Mouse (Mus musculus) lung, embryonic 15.5 days (tissue): ENCODE results near the gene BC024978. TPM values are rescaled to one million over a fixed set of nuclear protein-coding genes. Genes with fewer than 3 reads are reported as not detected.

ENCODE experiments used
- ATAC-seq: fragments of 200-750 bp; cut with Nextera tagmentation; 2 replicates; pipeline ENCODE4 v1.8.0; 2017; ENCODE audit warnings: moderate number of reproducible peaks, borderline replicate concordance; ENCODE audit not compliant: low FRiP score, low TSS enrichment; ENCODE audit errors: extremely low read depth
- H3K27ac ChIP-seq: fragments of 300-500 bp; sonication (generic); 2 replicates; pipeline ENCODE4 v1.5.1; 2015; ENCODE audit warnings: moderate library complexity, mild to moderate bottlenecking, inconsistent platforms
- H3K27me3 ChIP-seq: fragments of 300-500 bp; sonication (generic); 2 replicates; pipeline ENCODE4 v1.6.1; 2015; ENCODE audit warnings: inconsistent platforms
- H3K36me3 ChIP-seq: fragments of 300-500 bp; sonication (generic); 2 replicates; pipeline ENCODE4 v1.6.1; 2015; ENCODE audit warnings: inconsistent platforms
- H3K4me1 ChIP-seq: fragments of 300-500 bp; sonication (generic); 2 replicates; pipeline ENCODE4 v1.6.1; 2015; ENCODE audit warnings: inconsistent platforms
- H3K4me2 ChIP-seq: fragments of 300-500 bp; sonication (generic); 2 replicates; pipeline ENCODE4 v1.6.1; 2015; ENCODE audit warnings: inconsistent platforms, mild to moderate bottlenecking, moderate library complexity
- H3K4me3 ChIP-seq: fragments of 300-500 bp; sonication (generic); 2 replicates; pipeline ENCODE4 v1.5.1; 2015; ENCODE audit warnings: mild to moderate bottlenecking, inconsistent platforms
- H3K9ac ChIP-seq: fragments of 300-500 bp; sonication (generic); 2 replicates; pipeline ENCODE4 v1.6.1; 2015; ENCODE audit warnings: inconsistent platforms
- H3K9me3 ChIP-seq: fragments of 300-500 bp; sonication (generic); 2 replicates; pipeline ENCODE4 v1.6.1; 2016; ENCODE audit warnings: inconsistent platforms
- WGBS: fragments of 180-500 bp; shearing (Covaris S2); methylation state at CpG from one replicate; pipeline ENCODE4 v1.1.7; 2015; 5-methylcytosine and 5-hydroxymethylcytosine counted together
- polyA plus RNA-seq: library from polyadenylated mRNA; unstranded; fragments of >200 nt; fragmentation: Nextera tagmentation; extraction: Ambion mirVana; gene quantifications from 2 replicates; pipeline ENCODE4 v1.2.1, GENCODE M21; 2015

Gene BC024978
- polyA plus RNA-seq: 3.0 and 3.4 TPM in 2 replicates

DNA sequence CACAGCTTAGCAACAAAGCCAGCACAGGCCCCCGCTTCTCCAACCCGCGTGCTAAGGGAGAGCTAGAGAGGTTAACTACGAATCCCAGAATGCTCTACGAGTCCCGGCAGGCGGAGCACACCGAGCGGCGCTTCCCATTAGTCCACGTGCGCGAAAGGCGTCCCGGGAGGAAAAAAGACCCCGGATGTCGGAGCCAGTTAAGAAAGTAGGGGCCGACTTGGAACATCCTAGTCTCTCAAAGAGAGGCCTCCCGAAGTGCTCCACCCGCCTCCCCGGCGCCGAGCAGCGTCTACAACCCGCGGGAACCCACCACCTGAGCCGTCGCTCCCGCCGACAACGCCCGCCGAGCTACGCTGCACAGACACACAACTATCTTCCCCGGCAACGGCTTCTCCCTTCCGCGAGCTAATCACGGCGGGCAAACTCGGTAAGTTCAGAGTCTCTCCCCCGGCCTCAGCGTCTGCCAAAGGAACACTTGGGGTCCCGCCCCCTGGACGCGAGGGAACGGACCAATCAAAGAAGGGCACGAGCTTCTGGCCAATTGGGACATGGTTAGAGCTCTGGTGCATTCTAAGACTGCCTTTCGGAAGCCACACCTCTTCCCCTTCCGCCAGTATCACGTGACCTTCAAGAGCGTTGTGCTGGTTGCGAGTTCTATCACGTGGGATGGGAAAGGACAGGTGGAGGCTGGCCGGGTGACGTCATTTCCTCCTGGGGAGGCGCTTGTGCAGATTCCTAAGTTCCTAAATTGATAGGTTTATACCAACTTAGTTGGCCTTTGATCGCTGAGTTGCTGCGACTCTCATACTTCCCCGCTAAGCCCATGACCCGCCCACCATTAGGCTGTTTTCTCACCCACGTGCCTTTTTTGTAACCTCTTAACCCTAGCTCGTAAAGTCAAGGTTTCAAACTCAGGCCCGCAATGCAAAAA is at the start of gene BC024978, which contains the start of gene Snrpa:
Gene BC024978, plus strand, starts transcription at position 101 of the 931 bp plus-strand sequence.
Gene Snrpa, minus strand, starts transcription at position 591 of the 931 bp plus-strand sequence.
- no peaks in the 10 kb centered on the region for H3K27me3 ChIP-seq
- no peaks in the 10 kb centered on the region for H3K9me3 ChIP-seq
- WGBS: under 1% methylated on average over 64 of the region's 64 CpGs
- peak within 1 kb of the TSS; percentile 76 for H3K4me3 ChIP-seq
- H3K4me2 ChIP-seq: peak within 1 kb of the TSS; percentile 79
- H3K27ac ChIP-seq: peak within 1 kb of the TSS; percentile 99
- peaks cover 16% of the 10 kb centered on the region for H3K4me1 ChIP-seq
- ATAC-seq: peak; percentile 99
- H3K36me3 ChIP-seq: peaks cover 31% of the 10 kb centered on the region
- H3K9ac ChIP-seq: peak within 1 kb of the TSS; percentile 85

DNA sequence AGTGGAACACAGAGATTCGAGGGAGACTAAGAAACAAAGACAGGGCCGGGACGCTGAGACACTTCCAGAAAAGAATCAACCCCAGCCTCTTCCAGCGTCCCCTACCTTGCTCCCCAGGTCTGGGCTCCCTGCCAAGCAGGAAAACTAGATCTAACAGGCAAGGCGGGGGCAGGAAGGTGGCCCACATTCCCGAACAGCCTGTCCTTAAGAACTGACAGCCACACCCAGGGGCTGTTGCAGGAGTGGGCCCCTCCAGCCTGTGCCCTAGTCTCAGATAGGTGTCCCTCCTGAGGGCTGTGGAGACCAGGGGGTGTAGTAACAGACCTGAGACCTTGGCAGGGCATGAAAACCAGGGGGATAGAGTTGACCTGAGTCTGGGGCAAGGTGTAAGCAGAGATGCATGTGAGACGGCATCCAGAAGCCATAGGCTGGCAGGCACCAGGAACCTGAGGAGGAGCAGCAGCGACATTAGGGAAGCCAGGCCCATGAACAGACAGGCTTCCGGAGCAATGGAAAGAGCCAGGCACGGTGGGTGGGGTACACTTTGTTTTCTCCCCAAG is 42.3 kb upstream of the BC024978 start, which contains the start of gene Cyp2t4:
Gene Cyp2t4, plus strand, starts transcription at position 510 of the 560 bp plus-strand sequence.
- H3K27ac ChIP-seq: peak within 1 kb of the TSS; percentile 76
- H3K27me3 ChIP-seq: no peaks in the 10 kb centered on the region
- no peak within 1 kb of the TSS for H3K4me2 ChIP-seq
- peaks cover 12% of the 10 kb centered on the region for H3K36me3 ChIP-seq
- ATAC-seq: peak; percentile 82
- no peaks in the 10 kb centered on the region for H3K9me3 ChIP-seq
- H3K4me3 ChIP-seq: no peak within 1 kb of the TSS
- H3K9ac ChIP-seq: no peak within 1 kb of the TSS
- 42% methylated on average over 10 of the region's 10 CpGs for WGBS
- peaks cover 6% of the 10 kb centered on the region; the same call in 1 of the 2 replicates for H3K4me1 ChIP-seq

DNA sequence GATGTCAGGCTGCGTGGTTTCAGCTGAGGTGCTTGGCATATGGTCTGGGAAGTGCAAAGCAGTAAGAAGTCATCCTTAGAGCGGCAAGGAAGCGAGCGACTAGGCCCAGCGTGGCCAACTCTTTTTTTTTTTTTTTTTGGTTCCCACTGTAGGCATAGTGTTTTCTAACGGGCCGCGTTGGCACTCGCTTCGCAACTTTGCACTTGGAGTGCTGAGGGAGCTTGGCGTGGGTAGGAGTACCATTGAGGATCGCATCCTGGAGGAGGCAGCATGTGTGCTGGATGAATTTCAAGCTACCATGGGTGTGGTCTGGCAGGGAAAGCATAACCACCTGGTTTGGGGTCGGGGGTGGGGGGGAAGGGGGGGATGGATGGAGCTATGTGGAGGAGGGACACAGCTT is 39.6 kb upstream of the BC024978 start:
- Histone ChIP-seq H3K27me3 (no peaks in the 10 kb centered on the region), H3K4me2 (no peak overlapping the region), H3K27ac (no peak overlapping the region), H3K4me1 (peaks cover 17% of the 10 kb centered on the region), H3K4me3 (no peak overlapping the region), H3K9me3 (no peaks in the 10 kb centered on the region), H3K36me3 (peaks cover 30% of the 10 kb centered on the region), H3K9ac (no peak overlapping the region)
- ATAC-seq: no peak
- 72% methylated on average over 13 of the region's 13 CpGs for WGBS

DNA sequence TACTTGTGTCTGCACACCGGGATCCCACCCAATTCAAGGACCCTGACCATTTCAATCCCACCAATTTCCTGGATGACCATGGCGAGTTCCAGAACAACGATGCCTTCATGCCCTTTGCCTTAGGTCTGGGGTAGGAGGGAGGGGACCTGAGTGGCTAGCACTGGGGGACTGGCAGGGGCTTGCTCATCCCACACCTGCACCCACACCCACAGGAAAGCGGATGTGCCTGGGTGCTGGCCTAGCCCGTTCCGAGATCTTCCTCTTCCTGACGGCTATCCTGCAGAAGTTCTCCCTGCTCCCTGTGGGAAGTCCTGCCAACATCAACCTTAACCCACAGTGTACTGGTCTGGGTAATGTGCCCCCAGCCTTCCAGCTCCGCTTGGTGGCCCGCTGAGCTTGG is 37.4 kb upstream of the BC024978 start:
- H3K9ac ChIP-seq: no peak overlapping the region
- no peak overlapping the region for H3K4me2 ChIP-seq
- no peak overlapping the region for H3K4me3 ChIP-seq
- peaks cover 39% of the 10 kb centered on the region for H3K36me3 ChIP-seq
- WGBS: 95% methylated on average over 9 of the region's 9 CpGs
- no peaks in the 10 kb centered on the region for H3K27me3 ChIP-seq
- H3K27ac ChIP-seq: no peak overlapping the region
- H3K4me1 ChIP-seq: peaks cover 38% of the 10 kb centered on the region
- no peaks in the 10 kb centered on the region for H3K9me3 ChIP-seq
- no peak for ATAC-seq

DNA sequence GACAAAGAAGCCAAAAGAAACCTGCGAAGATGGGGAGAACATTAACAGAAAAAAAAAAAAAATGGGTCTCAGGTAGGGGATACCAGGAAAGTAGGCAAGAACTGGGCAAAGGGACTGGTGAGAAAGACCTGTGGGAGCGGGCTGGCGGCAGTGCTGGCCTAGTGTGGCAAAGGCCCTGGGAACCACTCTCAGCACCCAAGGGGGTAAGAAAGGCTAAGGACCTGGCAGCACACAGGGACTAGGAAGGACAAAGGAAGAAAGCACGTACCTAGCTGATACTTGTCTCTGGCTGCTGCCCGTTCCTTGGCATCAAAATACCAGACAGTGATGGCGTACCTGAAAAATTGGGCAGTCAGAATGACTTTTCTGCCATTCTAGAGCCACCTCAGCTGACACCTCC is 36.3 kb upstream of the BC024978 start:
- H3K36me3 ChIP-seq: peaks cover 44% of the 10 kb centered on the region

DNA sequence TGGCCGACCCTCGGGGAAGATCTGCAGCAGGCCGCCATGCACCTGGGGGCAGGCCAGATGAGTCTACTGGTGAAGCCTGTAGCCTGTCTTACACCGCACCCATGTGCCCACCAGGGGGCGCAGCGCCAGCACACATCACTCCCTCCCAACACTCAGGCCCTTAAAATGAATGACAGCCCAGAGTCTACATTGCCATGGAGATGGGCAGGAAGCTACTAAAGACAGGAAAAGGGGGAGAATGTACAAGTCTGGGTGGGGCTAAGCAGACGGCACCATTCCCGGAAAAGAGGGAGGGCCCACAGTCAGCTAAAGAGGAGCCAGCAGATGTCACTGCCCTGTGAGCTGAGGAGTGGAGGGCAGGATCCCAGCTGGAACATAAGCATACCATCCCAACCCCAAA is 35.7 kb upstream of the BC024978 start:
- 12% methylated on average over 8 of the region's 8 CpGs for WGBS
- Histone ChIP-seq H3K4me1 (peaks cover 49% of the 10 kb centered on the region), H3K9ac (no peak overlapping the region), H3K9me3 (no peaks in the 10 kb centered on the region), H3K4me2 (no peak overlapping the region), H3K27me3 (no peaks in the 10 kb centered on the region), H3K27ac (peak overlapping the region; percentile 45; the same call in 1 of the 2 replicates), H3K4me3 (no peak overlapping the region), H3K36me3 (peaks cover 50% of the 10 kb centered on the region)
- ATAC-seq: peak; percentile 86

More for the DNA sequence above, 36.3 kb upstream of the BC024978 start:
- H3K4me1 ChIP-seq: peaks cover 43% of the 10 kb centered on the region
- ATAC-seq: no peak
- no peak overlapping the region for H3K27ac ChIP-seq
- no peak overlapping the region for H3K4me2 ChIP-seq
- H3K9me3 ChIP-seq: no peaks in the 10 kb centered on the region
- no peaks in the 10 kb centered on the region for H3K27me3 ChIP-seq
- H3K4me3 ChIP-seq: no peak overlapping the region
- WGBS: 96% methylated on average over 6 of the region's 6 CpGs
- no peak overlapping the region for H3K9ac ChIP-seq

DNA sequence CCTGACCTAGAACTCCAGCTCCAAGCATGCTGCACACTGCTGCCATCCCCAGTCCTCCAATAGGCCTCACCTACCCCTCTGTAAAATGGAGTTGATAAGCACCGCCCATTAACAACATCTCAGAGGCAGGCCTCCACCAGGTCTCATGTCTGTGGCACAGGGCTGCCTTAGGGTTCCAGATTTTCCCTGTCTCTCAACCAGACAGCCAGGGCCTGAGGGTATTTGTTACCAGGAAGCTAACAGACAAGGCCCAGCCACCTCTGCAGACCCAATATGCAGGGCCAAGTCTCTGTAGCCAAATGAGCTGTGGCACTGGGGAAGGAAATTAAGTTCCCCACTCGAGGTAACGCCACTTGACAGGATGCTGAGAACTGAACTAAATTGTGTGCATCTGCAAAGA is 34.7 kb upstream of the BC024978 start:
- no peak overlapping the region for H3K4me3 ChIP-seq
- peaks cover 55% of the 10 kb centered on the region for H3K36me3 ChIP-seq
- no peaks in the 10 kb centered on the region for H3K27me3 ChIP-seq
- no peaks in the 10 kb centered on the region for H3K9me3 ChIP-seq
- no peak overlapping the region for H3K4me2 ChIP-seq
- 77% methylated on average over 3 of the region's 3 CpGs for WGBS
- no peak overlapping the region for H3K27ac ChIP-seq
- H3K4me1 ChIP-seq: peaks cover 56% of the 10 kb centered on the region
- H3K9ac ChIP-seq: no peak overlapping the region
- ATAC-seq: no peak

DNA sequence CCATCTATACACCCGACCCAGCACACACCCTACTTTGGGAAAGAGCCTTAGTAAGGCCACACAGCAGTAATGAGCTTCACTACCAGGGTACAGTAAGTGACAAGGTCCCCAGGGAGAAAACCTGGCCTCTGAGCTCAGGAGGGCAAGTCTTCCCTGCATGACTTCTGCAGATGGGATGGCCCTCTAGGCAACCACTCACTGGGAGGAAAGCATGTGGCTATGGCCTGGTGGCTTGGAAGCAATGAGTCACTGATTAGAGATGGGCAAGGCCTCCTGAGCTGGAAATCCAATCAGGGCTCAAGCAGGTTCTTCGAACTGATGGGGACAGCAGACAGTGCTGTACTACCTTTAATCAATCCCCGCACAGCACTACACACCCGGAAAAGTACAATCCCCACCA is 33.8 kb upstream of the BC024978 start:
- Histone ChIP-seq H3K4me2 (no peak overlapping the region), H3K4me3 (no peak overlapping the region), H3K9me3 (no peaks in the 10 kb centered on the region), H3K4me1 (peaks cover 56% of the 10 kb centered on the region), H3K27me3 (no peaks in the 10 kb centered on the region), H3K27ac (no peak overlapping the region), H3K36me3 (peaks cover 55% of the 10 kb centered on the region), H3K9ac (no peak overlapping the region)
- ATAC-seq: no peak
- WGBS: 87% methylated on average over 4 of the region's 4 CpGs

DNA sequence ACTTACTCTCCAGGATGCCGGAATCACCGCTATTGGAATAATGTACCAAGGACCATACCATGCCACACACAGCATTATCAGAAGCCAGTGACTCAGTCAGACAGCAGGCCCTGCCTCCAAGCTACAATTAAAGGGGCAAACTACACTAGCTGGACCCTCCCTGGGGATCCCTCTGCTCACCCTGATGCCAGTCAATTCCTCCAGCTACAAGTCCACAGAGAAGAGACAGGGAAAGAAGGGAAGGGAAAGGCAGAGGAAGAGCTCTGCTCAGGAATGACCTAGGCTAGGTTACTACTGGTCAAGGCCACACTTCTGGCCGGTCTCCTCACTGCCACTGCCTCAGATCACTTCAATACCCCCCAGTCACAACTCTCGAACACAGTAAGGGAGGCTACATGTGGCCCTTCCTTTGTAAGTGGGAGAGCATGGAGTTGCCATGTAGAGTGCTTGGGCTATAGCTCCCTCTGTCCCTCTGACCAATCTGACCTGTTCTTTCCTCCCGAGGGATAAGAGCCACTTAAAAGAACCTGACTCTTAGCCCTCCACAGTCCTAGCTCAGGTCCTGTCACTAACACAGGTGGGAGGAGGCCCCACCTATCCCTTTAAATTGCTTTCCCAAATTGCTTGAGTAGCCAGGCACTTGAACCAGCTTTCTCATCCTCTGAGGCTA is 32.7 kb upstream of the BC024978 start:
- ATAC-seq: no peak
- no peaks in the 10 kb centered on the region for H3K9me3 ChIP-seq
- H3K36me3 ChIP-seq: peaks cover 47% of the 10 kb centered on the region
- H3K4me1 ChIP-seq: peaks cover 62% of the 10 kb centered on the region
- H3K4me2 ChIP-seq: peak overlapping the region; percentile 85
- no peaks in the 10 kb centered on the region for H3K27me3 ChIP-seq
- peak overlapping the region; percentile 42; the same call in 1 of the 2 replicates for H3K27ac ChIP-seq
- peak overlapping the region; percentile 60; the same call in 1 of the 2 replicates for H3K4me3 ChIP-seq
- peak overlapping the region; percentile 41 for H3K9ac ChIP-seq
- 67% methylated on average over 5 of the region's 5 CpGs for WGBS

DNA sequence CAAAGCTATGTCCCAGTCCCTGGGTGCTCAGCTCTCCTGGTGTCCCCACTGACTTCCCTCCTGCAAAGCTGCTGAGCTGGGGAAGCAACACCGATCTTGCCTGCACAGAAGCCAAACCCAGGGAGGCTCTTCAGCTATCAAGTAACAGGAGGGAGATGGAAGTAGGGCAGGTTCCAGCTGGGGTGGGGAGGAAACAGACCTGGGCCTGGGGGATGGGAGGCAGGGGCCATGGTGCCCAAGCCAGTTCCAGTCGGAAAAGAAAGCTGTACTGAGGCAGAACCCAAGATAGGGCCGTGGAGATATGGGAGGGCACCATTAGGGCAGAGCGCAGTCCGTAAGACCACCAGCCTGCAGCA is 32.2 kb upstream of the BC024978 start:
- ATAC-seq: no peak
- H3K36me3 ChIP-seq: peaks cover 41% of the 10 kb centered on the region
- 0 out of 2 replicates have a peak overlapping the region, but pooled peaks have one; percentile 82 for H3K9ac ChIP-seq
- peak overlapping the region; percentile 85 for H3K4me2 ChIP-seq
- peak overlapping the region; percentile 42; the same call in 1 of the 2 replicates for H3K27ac ChIP-seq
- peak overlapping the region; percentile 60 for H3K4me3 ChIP-seq
- peaks cover 62% of the 10 kb centered on the region for H3K4me1 ChIP-seq
- H3K27me3 ChIP-seq: no peaks in the 10 kb centered on the region
- 64% methylated on average over 5 of the region's 5 CpGs for WGBS
- no peaks in the 10 kb centered on the region for H3K9me3 ChIP-seq

DNA sequence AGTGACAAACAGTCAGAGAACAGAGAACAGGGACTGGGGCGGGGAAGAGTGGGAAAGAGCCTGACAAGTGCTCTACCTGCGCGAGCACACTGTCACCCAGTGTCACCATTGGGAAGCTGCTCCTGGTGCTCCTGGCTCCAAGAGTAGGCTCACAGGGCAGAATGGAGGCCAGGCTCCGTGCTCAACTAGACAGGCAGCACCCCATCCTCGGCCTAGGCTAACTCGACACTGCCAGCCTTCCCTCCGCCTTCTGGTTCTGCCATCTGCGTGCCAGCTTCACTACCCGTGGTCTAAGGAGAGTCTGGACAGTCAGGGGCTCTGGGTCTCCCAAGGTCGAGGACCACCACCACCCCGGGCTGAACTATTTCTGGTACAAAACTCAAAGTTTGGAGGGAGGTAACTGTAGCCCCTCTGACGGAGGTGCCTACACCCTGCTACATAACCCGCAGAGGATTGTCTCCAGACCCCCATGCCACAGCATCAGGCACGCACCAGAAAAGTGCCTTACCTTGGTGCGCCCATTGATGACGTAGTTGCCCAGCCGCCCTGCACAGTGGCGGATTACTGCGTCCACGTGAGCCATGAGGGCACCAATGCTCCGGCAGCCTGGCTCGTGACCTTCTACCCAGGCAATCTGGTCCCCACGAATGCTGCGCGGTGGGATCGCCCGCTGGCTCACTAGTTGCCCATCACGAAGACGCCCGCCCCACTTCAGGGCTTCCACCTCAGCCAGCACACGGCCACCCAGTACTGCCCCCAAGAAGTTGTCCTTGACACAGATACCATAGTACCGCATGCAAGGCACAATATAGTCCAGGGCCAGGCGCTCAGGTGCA is 31.3 kb upstream of the BC024978 start:
- Histone ChIP-seq H3K36me3 (peaks cover 32% of the 10 kb centered on the region), H3K27me3 (no peaks in the 10 kb centered on the region), H3K4me3 (peak overlapping the region; percentile 60), H3K27ac (0 out of 2 replicates have a peak overlapping the region, but pooled peaks have one; percentile 37), H3K9ac (peak overlapping the region; percentile 82), H3K4me1 (peaks cover 62% of the 10 kb centered on the region), H3K9me3 (no peaks in the 10 kb centered on the region), H3K4me2 (peak overlapping the region; percentile 85)
- no peak for ATAC-seq
- 79% methylated on average over 33 of the region's 33 CpGs for WGBS
